Mouse (Mus musculus): ENCODE data around the gene Tas1r1.

The Tas1r1 gene

GRCm38 (mm10) chr4:151988342-151989109 lies 49.8 kb downstream of the Tas1r1 start, which contains the start of gene Thap3:
Gene Thap3, minus strand, starts transcription at chr4:151988997.
- peak; percentile 74 to 85 for DNase-seq (ENCODE audit: low spot score in 2 of 2)

GRCm38 (mm10) chr4:151988014-151988341 lies 50.4 kb downstream of the Tas1r1 start:
- DNase-seq (ENCODE audit: low spot score in 2 of 2): no peak

- DNase-seq (ENCODE audit: low spot score in 2 of 2): no peak
These were observed 51.7 kb downstream of the Tas1r1 start for GRCm38 (mm10) chr4:151986650-151987049.

- DNase-seq (ENCODE audit: low spot score in 2 of 2): no peak
These were observed 52.5 kb downstream of the Tas1r1 start for GRCm38 (mm10) chr4:151985886-151986285.

GRCm38 (mm10) chr4:151983560-151983959 lies 54.8 kb downstream of the Tas1r1 start:
- DNase-seq (ENCODE audit: low spot score in 2 of 2): no peak

- DNase-seq (ENCODE audit: low spot score in 2 of 2): no peak
These were observed 55.3 kb downstream of the Tas1r1 start for GRCm38 (mm10) chr4:151983043-151983442.

GRCm38 (mm10) chr4:151981363-151981762 lies 57.0 kb downstream of the Tas1r1 start:
- DNase-seq (ENCODE audit: low spot score in 2 of 2): peak; percentile 60 to 70

- DNase-seq (ENCODE audit: low spot score in 2 of 2): no peak
These were observed 57.7 kb downstream of the Tas1r1 start for GRCm38 (mm10) chr4:151980699-151981098.

Measured in urinary bladder, adult 18-20 months (tissue).